Mouse (Mus musculus): ENCODE results near the gene Ift88. TPM values are rescaled to one million over a fixed set of nuclear protein-coding genes. Genes with fewer than 3 reads are reported as not detected.

Ift88 gene
- polyA plus RNA-seq, 1 experiment from 2014 or later = 15.3 TPM

DNA sequence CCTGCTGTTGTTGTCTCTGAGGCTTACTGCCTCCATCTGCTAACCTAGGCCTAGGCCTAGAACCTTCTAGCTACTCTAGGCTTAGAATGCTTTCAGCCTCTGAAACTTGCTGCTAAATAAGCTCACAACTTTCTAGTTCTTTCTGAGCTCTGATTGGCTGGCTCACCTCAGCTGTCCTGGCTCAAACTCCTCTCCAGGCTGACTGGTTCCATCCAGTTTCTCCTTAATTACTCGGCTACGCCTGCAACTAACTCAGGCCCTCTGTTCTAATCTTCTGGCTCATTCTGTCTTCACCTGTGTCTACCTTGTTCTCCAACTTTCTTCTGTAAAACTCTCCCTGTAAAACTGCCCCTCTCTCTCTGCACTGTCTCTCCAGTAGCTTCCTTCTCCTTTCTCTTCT lies 28.4 kb upstream of the Ift88 start:
- Histone ChIP-seq H3K27ac (ENCODE audit: low read length) (no peak overlapping the region), H3K36me3 (ENCODE audit: control insufficient read depth, insufficient read depth) (no peaks in the 10 kb centered on the region), H3K4me3 (replicated peaks; ENCODE audit: low read length) (no peak overlapping the region), H3K27me3 (replicated peaks; ENCODE audit: control insufficient read depth, insufficient read depth, low read length) (no peaks in the 10 kb centered on the region), H3K9me3 (ENCODE audit: control insufficient read depth, low read length) (no peaks in the 10 kb centered on the region), H3K4me1 (replicated peaks; ENCODE audit: control insufficient read depth, insufficient read depth, low read length) (0 out of 2 replicates have a peak, but pooled peaks cover 5% of the 10 kb centered on the region), H3K4me2 (ENCODE audit: low read length) (no peak overlapping the region), H3K9ac (replicated peaks; ENCODE audit: low read depth, low read length) (no peak overlapping the region)
- 76% methylated on average over 2 of the region's 2 CpGs for WGBS
- ATAC-seq = no peak

DNA sequence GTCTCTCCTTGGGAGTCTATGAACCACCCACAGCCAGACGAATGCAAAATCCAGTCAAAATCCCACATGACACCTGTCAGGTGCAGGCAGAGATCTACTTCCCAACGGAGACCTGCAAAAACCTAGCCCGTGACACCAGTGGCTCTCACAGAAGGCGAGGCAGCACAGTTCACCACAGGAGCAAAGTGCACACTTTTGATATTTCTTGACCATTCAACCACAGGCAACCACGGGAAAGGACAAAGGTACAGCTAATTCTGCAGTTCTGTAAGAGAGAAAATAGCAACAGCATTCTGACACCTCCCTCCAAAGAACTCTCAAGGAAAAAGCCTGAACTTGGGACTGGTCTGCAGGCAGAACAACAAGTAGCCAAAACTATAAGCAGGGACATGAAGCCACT lies 26.6 kb upstream of the Ift88 start:
- Histone ChIP-seq H3K9ac (replicated peaks; ENCODE audit: low read depth, low read length) (no peak overlapping the region), H3K27ac (ENCODE audit: low read length) (no peak overlapping the region), H3K9me3 (ENCODE audit: control insufficient read depth, low read length) (no peaks in the 10 kb centered on the region), H3K4me2 (ENCODE audit: low read length) (no peak overlapping the region), H3K4me1 (replicated peaks; ENCODE audit: control insufficient read depth, insufficient read depth, low read length) (0 out of 2 replicates have a peak, but pooled peaks cover 5% of the 10 kb centered on the region), H3K4me3 (replicated peaks; ENCODE audit: low read length) (no peak overlapping the region), H3K36me3 (ENCODE audit: control insufficient read depth, insufficient read depth) (no peaks in the 10 kb centered on the region), H3K27me3 (replicated peaks; ENCODE audit: control insufficient read depth, insufficient read depth, low read length) (no peaks in the 10 kb centered on the region)
- no peak for ATAC-seq
- 87% methylated on average over 5 of the region's 5 CpGs for WGBS

DNA sequence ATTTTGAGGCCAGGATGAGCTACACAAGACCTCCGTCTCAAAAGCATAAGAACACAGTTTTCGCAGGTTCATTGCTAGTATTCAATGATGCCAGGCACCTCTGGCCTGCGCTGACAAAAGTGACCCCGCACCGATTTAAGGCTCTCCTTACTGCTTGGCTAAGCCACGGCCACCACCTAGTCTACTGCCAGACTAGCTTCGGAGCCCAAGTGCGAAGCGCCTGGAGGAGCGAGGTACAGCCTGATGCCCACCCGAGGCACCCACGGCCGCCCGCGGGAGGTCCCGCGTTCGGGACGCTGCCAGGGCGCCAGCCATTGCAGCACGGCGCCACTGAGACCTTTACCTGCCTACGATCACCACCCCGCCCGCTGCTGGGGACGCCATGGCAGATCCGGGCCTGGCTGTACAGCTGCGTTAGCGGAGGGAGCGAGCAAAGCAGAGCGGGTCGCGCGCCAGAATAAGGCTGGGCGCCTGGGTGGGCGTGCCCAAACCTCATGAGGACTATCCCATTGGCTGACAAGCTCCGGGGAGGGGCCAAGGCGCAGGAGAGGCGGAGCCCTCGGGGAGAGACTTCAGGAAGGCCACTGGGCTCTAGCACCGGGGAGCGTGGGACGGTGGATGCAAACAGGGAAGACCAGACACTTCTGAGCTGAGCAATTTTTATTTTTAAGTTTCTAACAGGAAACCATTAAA lies 25.7 kb upstream of the Ift88 start, which contains the start of gene Cryl1:
TSS of gene Cryl1 (minus strand) at position 465 of the 693 bp plus-strand sequence.
- no peaks in the 10 kb centered on the region for H3K9me3 ChIP-seq (ENCODE audit: control insufficient read depth, low read length)
- 2% methylated on average over 43 of the region's 43 CpGs for WGBS
- peak within 1 kb of the TSS; percentile 56 for H3K4me3 ChIP-seq (replicated peaks; ENCODE audit: low read length)
- H3K4me1 ChIP-seq (replicated peaks; ENCODE audit: control insufficient read depth, insufficient read depth, low read length) = 0 out of 2 replicates have a peak, but pooled peaks cover 5% of the 10 kb centered on the region
- peak; percentile 100 for ATAC-seq
- H3K27me3 ChIP-seq (replicated peaks; ENCODE audit: control insufficient read depth, insufficient read depth, low read length) = no peaks in the 10 kb centered on the region
- H3K36me3 ChIP-seq (ENCODE audit: control insufficient read depth, insufficient read depth) = no peaks in the 10 kb centered on the region
- H3K9ac ChIP-seq (replicated peaks; ENCODE audit: low read depth, low read length) = peak within 1 kb of the TSS; percentile 67
- H3K4me2 ChIP-seq (ENCODE audit: low read length) = peak within 1 kb of the TSS; percentile 69
- no peak within 1 kb of the TSS for H3K27ac ChIP-seq (ENCODE audit: low read length)

DNA sequence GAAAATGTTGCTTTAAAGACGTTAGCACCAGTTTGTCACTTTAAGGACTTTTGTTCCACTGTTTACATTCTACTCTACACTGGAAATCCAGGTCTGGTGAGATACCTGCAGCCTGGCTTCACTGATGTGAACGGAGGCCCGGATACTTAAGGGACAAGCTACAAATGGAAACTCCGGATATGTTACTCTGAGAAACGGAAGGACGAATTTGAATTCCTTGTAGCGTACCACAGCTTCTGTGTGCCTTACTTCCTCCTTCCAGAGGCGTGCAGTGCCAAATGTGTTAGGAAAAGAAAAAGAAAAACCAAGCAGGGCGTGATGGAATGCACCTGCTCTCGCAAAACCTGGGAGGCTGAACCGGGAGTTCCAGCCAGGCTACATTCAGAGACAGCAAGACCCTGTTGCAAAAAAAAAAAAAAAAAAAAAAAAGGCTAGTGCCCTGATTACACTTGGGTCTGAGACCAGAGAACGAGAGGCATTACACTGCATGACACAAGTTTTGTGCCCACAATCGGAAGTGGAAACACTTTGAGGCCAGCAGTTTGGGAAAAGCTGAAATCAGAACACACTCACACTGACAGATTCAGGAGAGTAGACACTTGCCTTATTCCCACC lies 24.9 kb upstream of the Ift88 start:
- no peaks in the 10 kb centered on the region for H3K36me3 ChIP-seq (ENCODE audit: control insufficient read depth, insufficient read depth)
- H3K27me3 ChIP-seq (replicated peaks; ENCODE audit: control insufficient read depth, insufficient read depth, low read length) = no peaks in the 10 kb centered on the region
- peak; percentile 24 for ATAC-seq

DNA sequence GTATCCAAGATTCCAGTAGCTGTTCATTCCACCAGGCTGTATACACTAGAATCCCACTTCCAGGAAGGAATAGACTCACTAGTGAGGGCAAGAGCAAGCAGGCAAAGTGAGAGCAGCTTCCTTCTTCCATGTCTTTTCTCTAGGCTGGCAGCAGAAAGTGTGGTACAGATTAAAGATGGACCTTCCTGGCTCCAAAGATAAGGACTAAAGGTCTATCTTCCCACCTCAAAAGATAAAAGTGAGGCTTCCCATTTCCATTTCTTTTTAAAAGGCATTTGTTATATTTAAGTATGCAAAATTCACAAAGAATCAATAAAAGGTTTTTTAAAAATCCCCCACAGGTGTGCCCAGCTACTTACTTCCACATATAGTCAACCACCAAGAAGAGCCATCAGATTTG lies 21.0 kb upstream of the Ift88 start:
- Histone ChIP-seq H3K9ac (replicated peaks; ENCODE audit: low read depth, low read length) (no peak overlapping the region), H3K9me3 (ENCODE audit: control insufficient read depth, low read length) (no peaks in the 10 kb centered on the region), H3K4me2 (ENCODE audit: low read length) (no peak overlapping the region), H3K27ac (ENCODE audit: low read length) (no peak overlapping the region), H3K27me3 (replicated peaks; ENCODE audit: control insufficient read depth, insufficient read depth, low read length) (no peaks in the 10 kb centered on the region), H3K4me3 (replicated peaks; ENCODE audit: low read length) (no peak overlapping the region), H3K36me3 (ENCODE audit: control insufficient read depth, insufficient read depth) (no peaks in the 10 kb centered on the region), H3K4me1 (replicated peaks; ENCODE audit: control insufficient read depth, insufficient read depth, low read length) (0 out of 2 replicates have a peak, but pooled peaks cover 5% of the 10 kb centered on the region)
- no peak for ATAC-seq

More for the DNA sequence above, 24.9 kb upstream of the Ift88 start:
- H3K9ac ChIP-seq (replicated peaks; ENCODE audit: low read depth, low read length) = no peak overlapping the region
- H3K4me1 ChIP-seq (replicated peaks; ENCODE audit: control insufficient read depth, insufficient read depth, low read length) = 0 out of 2 replicates have a peak, but pooled peaks cover 5% of the 10 kb centered on the region
- 15% methylated on average over 13 of the region's 13 CpGs for WGBS
- peak overlapping the region; percentile 56 for H3K4me3 ChIP-seq (replicated peaks; ENCODE audit: low read length)
- no peak overlapping the region for H3K27ac ChIP-seq (ENCODE audit: low read length)
- H3K9me3 ChIP-seq (ENCODE audit: control insufficient read depth, low read length) = no peaks in the 10 kb centered on the region
- H3K4me2 ChIP-seq (ENCODE audit: low read length) = peak overlapping the region; percentile 69

DNA sequence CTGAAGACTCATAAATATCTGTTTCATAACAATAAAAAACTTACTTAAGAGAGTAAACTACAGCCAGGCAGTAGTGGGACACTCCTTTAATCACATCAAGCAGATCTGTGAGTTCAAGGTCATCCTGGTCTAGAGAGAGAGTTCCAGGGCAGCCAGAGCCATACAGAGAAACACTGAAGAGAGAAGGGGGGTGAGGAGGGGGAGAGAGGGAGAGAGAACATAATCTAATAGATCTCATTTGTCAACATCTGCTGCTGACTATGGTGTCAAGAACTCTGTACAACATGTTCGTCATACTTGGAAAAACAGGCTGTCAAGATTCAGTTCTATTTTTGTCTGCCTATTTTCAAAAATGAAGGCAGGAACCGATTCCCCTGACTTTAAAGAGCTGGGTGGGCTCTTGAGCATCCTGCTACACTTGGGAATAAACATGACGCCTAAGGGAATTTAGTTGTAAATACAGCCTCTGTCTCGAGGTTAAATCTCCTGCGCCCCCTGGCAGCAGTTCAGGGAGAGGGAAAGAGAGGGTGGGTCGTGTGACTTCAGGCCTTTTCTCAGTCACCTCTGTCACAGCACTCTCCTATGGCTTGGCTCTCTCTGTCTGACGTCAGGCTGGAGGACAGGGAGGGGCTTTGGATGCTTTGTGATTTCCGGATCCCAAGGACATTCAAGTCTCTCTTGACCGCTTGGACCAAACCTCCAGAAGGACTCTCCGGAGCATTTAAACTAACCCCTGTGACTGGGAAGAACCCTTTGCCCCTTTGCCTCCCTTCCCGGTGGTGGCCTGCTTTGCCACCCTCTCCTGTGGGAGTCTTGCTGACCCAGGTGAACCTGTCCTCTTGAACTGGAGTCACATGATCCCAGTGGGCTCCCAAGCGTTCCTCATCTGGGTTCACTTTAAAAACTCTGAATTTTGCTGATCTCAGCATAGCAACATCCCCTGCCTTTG lies 16.5 kb upstream of the Ift88 start:
- no peaks in the 10 kb centered on the region for H3K36me3 ChIP-seq (ENCODE audit: control insufficient read depth, insufficient read depth)
- no peak overlapping the region for H3K4me2 ChIP-seq (ENCODE audit: low read length)
- no peak overlapping the region for H3K4me3 ChIP-seq (replicated peaks; ENCODE audit: low read length)
- no peaks in the 10 kb centered on the region for H3K27me3 ChIP-seq (replicated peaks; ENCODE audit: control insufficient read depth, insufficient read depth, low read length)
- H3K9ac ChIP-seq (replicated peaks; ENCODE audit: low read depth, low read length) = no peak overlapping the region
- no peak overlapping the region for H3K27ac ChIP-seq (ENCODE audit: low read length)
- ATAC-seq = no peak; the same call in 1 of the 2 replicates
- no peaks in the 10 kb centered on the region for H3K9me3 ChIP-seq (ENCODE audit: control insufficient read depth, low read length)
- peaks cover 4% of the 10 kb centered on the region; the same call in 1 of the 2 replicates for H3K4me1 ChIP-seq (replicated peaks; ENCODE audit: control insufficient read depth, insufficient read depth, low read length)
- 7% methylated on average over 12 of the region's 12 CpGs for WGBS

DNA sequence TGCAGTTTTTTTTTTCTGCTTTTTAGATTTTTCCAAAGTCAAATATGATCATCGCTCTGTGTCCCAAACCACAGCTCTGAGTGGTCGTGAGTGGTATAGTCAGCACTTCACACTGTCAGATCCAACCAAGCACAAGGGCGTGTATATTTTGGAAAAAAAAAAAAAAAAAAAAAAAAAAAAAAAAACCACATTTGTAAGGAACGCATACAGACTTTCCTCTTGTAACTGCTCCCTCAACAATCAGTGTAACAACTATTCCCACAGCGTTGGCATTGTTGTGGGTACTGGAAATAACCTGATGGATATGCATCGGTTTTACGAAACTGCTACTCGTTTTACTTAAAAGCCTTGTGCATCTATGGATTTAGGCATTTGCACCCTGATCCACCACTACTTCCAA lies 15.8 kb upstream of the Ift88 start:
- peaks cover 4% of the 10 kb centered on the region; the same call in 1 of the 2 replicates for H3K4me1 ChIP-seq (replicated peaks; ENCODE audit: control insufficient read depth, insufficient read depth, low read length)
- H3K9ac ChIP-seq (replicated peaks; ENCODE audit: low read depth, low read length) = no peak overlapping the region
- no peak overlapping the region for H3K4me3 ChIP-seq (replicated peaks; ENCODE audit: low read length)
- H3K9me3 ChIP-seq (ENCODE audit: control insufficient read depth, low read length) = no peaks in the 10 kb centered on the region
- 82% methylated on average over 8 of the region's 8 CpGs for WGBS
- H3K36me3 ChIP-seq (ENCODE audit: control insufficient read depth, insufficient read depth) = no peaks in the 10 kb centered on the region
- H3K27ac ChIP-seq (ENCODE audit: low read length) = no peak overlapping the region
- no peaks in the 10 kb centered on the region for H3K27me3 ChIP-seq (replicated peaks; ENCODE audit: control insufficient read depth, insufficient read depth, low read length)
- no peak for ATAC-seq
- no peak overlapping the region for H3K4me2 ChIP-seq (ENCODE audit: low read length)

DNA sequence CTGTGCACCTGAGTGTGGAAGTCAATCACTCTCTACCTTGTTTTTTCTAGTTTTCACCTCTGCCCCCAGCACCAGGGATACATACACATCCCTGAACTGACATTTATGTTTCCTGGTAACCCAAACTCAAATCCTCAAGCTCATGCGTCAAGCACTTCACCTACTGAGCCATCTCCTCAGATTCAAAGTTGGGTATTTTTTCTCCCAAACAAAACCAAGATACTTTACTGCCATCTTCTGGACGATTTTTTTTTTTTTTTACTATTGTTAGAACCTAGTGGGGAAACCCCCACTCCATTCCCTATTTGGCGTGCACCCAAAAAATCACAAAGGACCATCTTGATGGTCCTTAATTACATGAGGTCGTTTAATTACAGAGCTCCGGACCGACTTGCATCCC lies 14.8 kb upstream of the Ift88 start:
- H3K4me3 ChIP-seq (replicated peaks; ENCODE audit: low read length) = peak overlapping the region; percentile 33
- no peaks in the 10 kb centered on the region for H3K9me3 ChIP-seq (ENCODE audit: control insufficient read depth, low read length)
- H3K4me2 ChIP-seq (ENCODE audit: low read length) = peak overlapping the region; percentile 44
- no peak overlapping the region for H3K27ac ChIP-seq (ENCODE audit: low read length)
- peaks cover 4% of the 10 kb centered on the region; the same call in 1 of the 2 replicates for H3K4me1 ChIP-seq (replicated peaks; ENCODE audit: control insufficient read depth, insufficient read depth, low read length)
- 0 out of 2 replicates have a peak overlapping the region, but pooled peaks have one; percentile 35 for H3K9ac ChIP-seq (replicated peaks; ENCODE audit: low read depth, low read length)
- 8% methylated on average over 6 of the region's 6 CpGs for WGBS
- no peaks in the 10 kb centered on the region for H3K36me3 ChIP-seq (ENCODE audit: control insufficient read depth, insufficient read depth)
- ATAC-seq = peak; percentile 69
- H3K27me3 ChIP-seq (replicated peaks; ENCODE audit: control insufficient read depth, insufficient read depth, low read length) = no peaks in the 10 kb centered on the region

DNA sequence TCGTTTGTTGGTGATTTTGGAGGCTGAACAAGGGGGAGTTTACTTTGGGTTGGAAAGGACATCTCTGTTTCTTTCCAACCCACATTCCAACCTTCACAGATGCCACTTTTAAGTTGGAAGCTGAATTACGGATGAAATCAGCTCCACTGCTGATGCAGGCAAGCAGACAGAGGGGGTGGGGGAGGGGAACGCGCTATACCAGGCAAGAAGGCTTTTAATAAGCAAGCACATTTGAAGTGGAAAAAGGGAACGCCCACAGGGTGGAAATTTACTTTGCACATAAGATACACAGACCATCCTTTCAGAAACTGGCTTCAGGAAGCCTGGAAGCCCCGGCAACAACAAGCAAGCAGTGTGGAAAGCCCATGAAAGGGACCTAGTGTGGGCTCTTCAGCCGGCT lies 11.7 kb upstream of the Ift88 start:
- ATAC-seq = no peak
- peaks cover 4% of the 10 kb centered on the region; the same call in 1 of the 2 replicates for H3K4me1 ChIP-seq (replicated peaks; ENCODE audit: control insufficient read depth, insufficient read depth, low read length)
- no peak overlapping the region for H3K9ac ChIP-seq (replicated peaks; ENCODE audit: low read depth, low read length)
- no peaks in the 10 kb centered on the region for H3K27me3 ChIP-seq (replicated peaks; ENCODE audit: control insufficient read depth, insufficient read depth, low read length)
- H3K4me3 ChIP-seq (replicated peaks; ENCODE audit: low read length) = no peak overlapping the region
- no peaks in the 10 kb centered on the region for H3K9me3 ChIP-seq (ENCODE audit: control insufficient read depth, low read length)
- 45% methylated on average over 7 of the region's 7 CpGs for WGBS
- H3K36me3 ChIP-seq (ENCODE audit: control insufficient read depth, insufficient read depth) = no peaks in the 10 kb centered on the region
- H3K27ac ChIP-seq (ENCODE audit: low read length) = no peak overlapping the region
- no peak overlapping the region for H3K4me2 ChIP-seq (ENCODE audit: low read length)
